Mouse (Mus musculus) ES-Bruce4 (cell line): ENCODE data around the gene Otulinl. TPM values are rescaled to one million over a fixed set of nuclear protein-coding genes. Genes with fewer than 3 reads are reported as not detected.

Experiments
- H3K27ac ChIP-seq: 2 replicates; pipeline ENCODE4 v1.5.1; 2012; ENCODE audit warnings: low read length, inconsistent platforms; ENCODE audit not compliant: insufficient read depth
- H3K27me3 ChIP-seq: 2 replicates; pipeline ENCODE4 v1.6.1; 2012; ENCODE audit warnings: mild to moderate bottlenecking, low read length, inconsistent platforms; ENCODE audit not compliant: control insufficient read depth, poor library complexity, insufficient read depth, severe bottlenecking
- H3K36me3 ChIP-seq: 2 replicates; pipeline ENCODE4 v1.6.1; 2012; ENCODE audit warnings: inconsistent platforms, mild to moderate bottlenecking, low read length, moderate library complexity; ENCODE audit not compliant: control insufficient read depth, poor library complexity, insufficient read depth, severe bottlenecking
- H3K4me1 ChIP-seq: one replicate; pipeline ENCODE4 v1.8.1; 2011; ENCODE audit warnings: low read length; ENCODE audit not compliant: control insufficient read depth, insufficient read depth
- H3K4me3 ChIP-seq: 2 replicates; pipeline ENCODE4 v1.5.1; 2011; ENCODE audit warnings: low read depth, mild to moderate bottlenecking, low read length
- H3K9ac ChIP-seq: 2 replicates; pipeline ENCODE4 v1.6.1; 2012; ENCODE audit warnings: low read depth, mild to moderate bottlenecking, inconsistent platforms; ENCODE audit not compliant: poor library complexity, severe bottlenecking
- H3K9me3 ChIP-seq: replicated peaks from 2 replicates; pipeline ENCODE4 v1.6.1; 2012; ENCODE audit warnings: mild to moderate bottlenecking, low read length, inconsistent platforms; ENCODE audit not compliant: control insufficient read depth, poor library complexity, insufficient read depth, severe bottlenecking
- CTCF ChIP-seq: IDR thresholded peaks from one replicate; pipeline ENCODE4 v1.8.1; 2011; ENCODE audit warnings: low read depth, low read length
- EP300 ChIP-seq: IDR thresholded peaks from 2 replicates; pipeline ENCODE4 v1.6.1; 2011; ENCODE audit warnings: low read depth, low read length; ENCODE audit not compliant: insufficient read depth
- POLR2A ChIP-seq: IDR thresholded peaks from one replicate; pipeline ENCODE4 v1.8.1; 2011; ENCODE audit warnings: low read length; ENCODE audit not compliant: insufficient read depth
- polyA plus RNA-seq: library from polyadenylated mRNA; stranded (reverse); fragments of >200 nt; gene quantifications from 2 replicates; pipeline ENCODE4 v1.2.4, GENCODE M21; 2011; ENCODE audit warnings: low read depth; ENCODE audit not compliant: missing spikeins, insufficient read depth, insufficient read length

Gene Otulinl
- polyA plus RNA-seq, 1 experiment: 0.87 TPM

GRCm38 (mm10) chr15:27718668-27719067 is 37.3 kb upstream of the Otulinl start:
- Histone ChIP-seq H3K27me3 (no peaks in the 10 kb centered on the region), H3K4me1 (no peaks in the 10 kb centered on the region), H3K4me3 (no peak overlapping the region), H3K9ac (no peak overlapping the region), H3K36me3 (no peaks in the 10 kb centered on the region), H3K27ac (no peak overlapping the region), H3K9me3 (no peaks in the 10 kb centered on the region; the same call in 1 of the 2 replicates)
- no peak for TF ChIP-seq EP300
- TF ChIP-seq CTCF: no peak
- no peak for TF ChIP-seq POLR2A

GRCm38 (mm10) chr15:27715331-27715730 is 34.0 kb upstream of the Otulinl start:
- no peak overlapping the region for H3K9ac ChIP-seq

GRCm38 (mm10) chr15:27710698-27711097 is 29.3 kb upstream of the Otulinl start:
- Histone ChIP-seq H3K27ac (no peak overlapping the region), H3K4me3 (no peak overlapping the region), H3K9me3 (no peaks in the 10 kb centered on the region), H3K9ac (no peak overlapping the region), H3K27me3 (no peaks in the 10 kb centered on the region), H3K36me3 (no peaks in the 10 kb centered on the region), H3K4me1 (no peaks in the 10 kb centered on the region)
- no peak for TF ChIP-seq EP300
- no peak for TF ChIP-seq POLR2A

More at GRCm38 (mm10) chr15:27715331-27715730, 34.0 kb upstream of the Otulinl start:
- Histone ChIP-seq H3K9me3 (no peaks in the 10 kb centered on the region; the same call in 1 of the 2 replicates), H3K36me3 (no peaks in the 10 kb centered on the region), H3K4me1 (no peaks in the 10 kb centered on the region), H3K27ac (no peak overlapping the region), H3K4me3 (no peak overlapping the region), H3K27me3 (no peaks in the 10 kb centered on the region)
- TF ChIP-seq POLR2A: no peak

GRCm38 (mm10) chr15:27708968-27709612 is 27.7 kb upstream of the Otulinl start:
- TF ChIP-seq POLR2A: no peak
- TF ChIP-seq EP300: no peak
- TF ChIP-seq CTCF: no peak
- H3K9ac ChIP-seq: no peak overlapping the region
- H3K27ac ChIP-seq: no peak overlapping the region
- H3K36me3 ChIP-seq: no peaks in the 10 kb centered on the region
- H3K27me3 ChIP-seq: no peaks in the 10 kb centered on the region
- H3K9me3 ChIP-seq: no peaks in the 10 kb centered on the region
- no peak overlapping the region for H3K4me3 ChIP-seq
- H3K4me1 ChIP-seq: no peaks in the 10 kb centered on the region

GRCm38 (mm10) chr15:27708499-27708898 is 27.1 kb upstream of the Otulinl start:
- Histone ChIP-seq H3K4me3 (no peak overlapping the region), H3K4me1 (no peaks in the 10 kb centered on the region), H3K27me3 (no peaks in the 10 kb centered on the region), H3K36me3 (no peaks in the 10 kb centered on the region), H3K9me3 (no peaks in the 10 kb centered on the region), H3K9ac (no peak overlapping the region), H3K27ac (no peak overlapping the region)
- TF ChIP-seq POLR2A: no peak
- TF ChIP-seq EP300: no peak
- no peak for TF ChIP-seq CTCF

GRCm38 (mm10) chr15:27702972-27703313 is 21.6 kb upstream of the Otulinl start:
- Histone ChIP-seq H3K4me3 (no peak overlapping the region), H3K4me1 (no peaks in the 10 kb centered on the region), H3K36me3 (no peaks in the 10 kb centered on the region), H3K27me3 (no peaks in the 10 kb centered on the region), H3K9me3 (no peaks in the 10 kb centered on the region), H3K9ac (no peak overlapping the region), H3K27ac (no peak overlapping the region)
- no peak for TF ChIP-seq EP300
- no peak for TF ChIP-seq POLR2A
- TF ChIP-seq CTCF: no peak
